Mouse (Mus musculus) ES-Bruce4 (cell line): ENCODE results near the gene Acoxl.

ENCODE experiments used
- CTCF ChIP-seq: IDR thresholded peaks from one replicate; pipeline ENCODE4 v1.8.1; 2011; ENCODE audit warnings: low read depth, low read length
- EP300 ChIP-seq: IDR thresholded peaks from 2 replicates; pipeline ENCODE4 v1.6.1; 2011; ENCODE audit warnings: low read depth, low read length; ENCODE audit not compliant: insufficient read depth

DNA sequence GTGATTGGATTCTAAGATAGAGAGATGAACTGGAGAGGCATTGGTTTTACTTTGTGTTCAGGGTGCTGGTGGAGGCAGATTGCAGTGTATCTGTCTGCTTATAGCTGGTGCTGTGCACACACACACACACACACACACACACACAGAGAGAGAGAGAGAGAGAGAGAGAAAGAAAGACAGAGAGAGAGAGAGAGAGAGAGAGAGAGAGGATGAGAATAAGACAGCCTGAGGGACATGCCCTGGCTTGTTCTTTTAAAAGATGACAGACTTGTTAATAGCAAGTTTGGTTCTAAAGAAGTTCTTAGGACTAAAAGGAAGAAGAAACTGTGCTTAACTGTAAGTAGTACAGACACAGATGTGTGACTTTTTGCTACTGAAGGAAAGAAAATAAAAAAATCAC is 295.2 kb downstream of the Acoxl start:
- TF ChIP-seq CTCF (no peak), EP300 (no peak)
